8 mouse cellular contexts compared by ENCODE assay signal in the genomic region with DNA sequence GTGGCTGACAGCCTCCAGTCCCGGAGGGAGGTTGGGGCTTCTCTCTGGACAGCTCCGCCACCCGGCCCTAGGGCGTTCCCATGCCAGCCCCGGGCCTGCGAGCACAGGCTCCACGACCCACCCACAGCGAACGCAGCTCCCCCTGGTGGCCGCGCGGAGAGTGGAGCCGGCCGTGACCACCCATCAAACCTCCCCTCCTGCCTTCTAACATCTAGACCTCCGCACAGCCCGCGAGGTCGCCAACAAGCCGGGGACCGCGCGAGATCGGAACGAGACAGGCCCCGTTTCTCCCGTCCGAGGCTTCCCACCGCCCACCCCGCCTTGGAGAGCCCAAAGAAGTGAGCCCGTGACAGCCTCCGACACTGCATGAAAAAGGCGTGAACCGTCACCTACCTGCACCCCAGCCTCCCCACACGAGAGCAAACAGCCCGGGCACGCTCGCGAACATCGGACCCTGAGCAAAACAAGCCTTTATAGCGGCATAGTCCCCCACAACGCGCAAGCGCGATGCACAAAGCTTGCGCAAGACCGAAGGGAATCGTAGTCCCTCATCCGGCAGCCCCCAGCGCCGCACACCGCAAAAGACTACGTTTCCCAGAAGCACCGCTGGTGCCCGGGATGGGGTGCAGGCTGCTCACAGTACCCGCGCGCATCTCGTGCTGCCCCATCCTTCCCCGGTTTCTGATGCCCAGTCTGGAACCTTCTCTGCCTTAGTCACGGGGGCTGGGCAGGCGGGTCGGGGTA. TPM values are rescaled to one million over a fixed set of nuclear protein-coding genes. Genes with fewer than 3 reads are reported as not detected.
DNase-seq lines count a peak whose midpoint lies in the region; ATAC-seq lines count a peak whose summit lies in the region.

A gene (minus strand): TSS at position 540 of the 744 bp plus-strand sequence.

- under 1% methylated on average over 62 of the region's 62 CpGs for WGBS in intestine, embryonic 14.5 days

- H3K9me3 ChIP-seq in intestine, embryonic 14.5 days (ENCODE audit: control insufficient read depth, low read length): no peaks in the 10 kb centered on the region

- peaks cover 14% of the 10 kb centered on the region; the same call in 1 of the 2 replicates for H3K4me1 ChIP-seq in intestine, embryonic 14.5 days (replicated peaks; ENCODE audit: control insufficient read depth, insufficient read depth, low read length)

- peak; percentile 96 to 97 for DNase-seq in adrenal gland, adult (ENCODE audit: inconsistent age in 2 of 2, low spot score in 1 of 2)
- peak; percentile 96 for DNase-seq in embryo, embryonic 10.5 days (ENCODE audit: low spot score)
- peak; percentile 90 for DNase-seq in gastrocnemius, postnatal 25 days
- DNase-seq in intestine, embryonic 14.5 days (ENCODE audit: low spot score): peak; percentile 90
- peak; percentile 96 for DNase-seq in left cerebral cortex, postnatal 14 days (ENCODE audit: low spot score in 2 of 2)
- peak; percentile 91 for DNase-seq in mesoderm, embryonic 11.5 days (ENCODE audit: low read depth, low spot score)
- DNase-seq in right cerebral cortex, postnatal 36 days (ENCODE audit: low spot score in 2 of 2): peak; percentile 95 to 96
- peak; percentile 92 for DNase-seq in yolk sac, embryonic 10.5 days (ENCODE audit: low spot score)

- no peaks in the 10 kb centered on the region for H3K27me3 ChIP-seq in intestine, embryonic 14.5 days (replicated peaks; ENCODE audit: control insufficient read depth, insufficient read depth, low read length)

- intact Hi-C loops in left cerebral cortex, postnatal 14 days (cut with DNase I): no loop called here

- H3K27ac ChIP-seq in intestine, embryonic 14.5 days (ENCODE audit: low read depth): peak within 1 kb of the TSS; percentile 57

- H3K4me2 ChIP-seq in intestine, embryonic 14.5 days (ENCODE audit: low read length): peak within 1 kb of the TSS; percentile 66

- H3K36me3 ChIP-seq in intestine, embryonic 14.5 days (ENCODE audit: control insufficient read depth, insufficient read depth, low read length): peaks cover 12% of the 10 kb centered on the region

- peak within 1 kb of the TSS; percentile 74 for H3K9ac ChIP-seq in intestine, embryonic 14.5 days (ENCODE audit: low read length)

- peak; percentile 95 for ATAC-seq in intestine, embryonic 14.5 days (replicated peaks; ENCODE audit: low FRiP score, low TSS enrichment, low read depth)

- H3K4me3 ChIP-seq in intestine, embryonic 14.5 days (ENCODE audit: low read depth, low read length): peak within 1 kb of the TSS; percentile 79

RNA-seq across cellular contexts. Expression of the gene that starts here (rescaled TPM):
- 10 to 100 TPM; 51.1 to 53.5 TPM for total RNA-seq in gastrocnemius, postnatal 25 days (2021)
- polyA plus RNA-seq in intestine, embryonic 14.5 days (2014; fragmentation: Nextera tagmentation; extraction: Ambion mirVana): 59.0 and 62.8 TPM in 2 replicates
- total RNA-seq in left cerebral cortex, postnatal 14 days (2021): 100 to 1,000 TPM; 188 to 198 TPM

Comparison
In these comparisons a context has a peak if more than half of its experiments do, and no peak if none do; other contexts are left out.
1. Peak in every context shown above with its lines: DNase-seq, ATAC-seq, H3K4me3 ChIP-seq and H3K27ac ChIP-seq.